Mouse (Mus musculus): ENCODE results near the gene Mt3. TPM values are rescaled to one million over a fixed set of nuclear protein-coding genes. Genes with fewer than 3 reads are reported as not detected.
A peak's percentile ranks its signal among the peaks of the same experiment; 100 is the strongest.
"Not testable (repeated sequence)": the region's sequence is repeated elsewhere in the genome, so short reads cannot be mapped to it uniquely, and the experiment has no call there.

The Mt3 gene
- polyA plus RNA-seq, 1 experiment: 1.6 TPM

GRCm38 (mm10) chr8:94153451-94153850 lies 1.0 kb downstream of the Mt3 start:
- no peak for DNase-seq (ENCODE audit: low spot score)

- DNase-seq (ENCODE audit: low spot score): no peak
Observed at GRCm38 (mm10) chr8:94154537-94154936, 2.1 kb downstream of the Mt3 start.

GRCm38 (mm10) chr8:94156092-94156491 lies 3.7 kb downstream of the Mt3 start:
- no peak for DNase-seq (ENCODE audit: low spot score)

- DNase-seq (ENCODE audit: low spot score): not testable (repeated sequence)
Observed at GRCm38 (mm10) chr8:94165772-94166171, 13.4 kb downstream of the Mt3 start.

GRCm38 (mm10) chr8:94167244-94167643 lies 14.8 kb downstream of the Mt3 start:
- DNase-seq (ENCODE audit: low spot score): peak; percentile 95

GRCm38 (mm10) chr8:94169547-94169946 lies 17.1 kb downstream of the Mt3 start:
- DNase-seq (ENCODE audit: low spot score): no peak

GRCm38 (mm10) chr8:94171321-94171755 lies 18.9 kb downstream of the Mt3 start:
- DNase-seq (ENCODE audit: low spot score): peak; percentile 25

- DNase-seq (ENCODE audit: low spot score): peak; percentile 57
Observed at GRCm38 (mm10) chr8:94172075-94172808, 19.8 kb downstream of the Mt3 start, which contains the start of gene Mt2. Mt2 (plus strand) TSS chr8:94172664.

GRCm38 (mm10) chr8:94172809-94173732 lies 20.7 kb downstream of the Mt3 start:
- DNase-seq (ENCODE audit: low spot score): peak; percentile 24

GRCm38 (mm10) chr8:94173848-94174403 lies 21.5 kb downstream of the Mt3 start:
- DNase-seq (ENCODE audit: low spot score): no peak

- no peak for DNase-seq (ENCODE audit: low spot score)
Observed at GRCm38 (mm10) chr8:94174619-94175213, 22.3 kb downstream of the Mt3 start.

GRCm38 (mm10) chr8:94177716-94178390 lies 25.4 kb downstream of the Mt3 start:
- no peak for DNase-seq (ENCODE audit: low spot score)

GRCm38 (mm10) chr8:94178857-94179712 lies 26.7 kb downstream of the Mt3 start, which contains the start of gene Mt1:
Mt1 (plus strand) TSS chr8:94179082.
- peak; percentile 77 for DNase-seq (ENCODE audit: low spot score)

- no peak for DNase-seq (ENCODE audit: low spot score)
Observed at GRCm38 (mm10) chr8:94179713-94180560, 27.5 kb downstream of the Mt3 start.

GRCm38 (mm10) chr8:94180561-94180908 lies 28.1 kb downstream of the Mt3 start:
- no peak for DNase-seq (ENCODE audit: low spot score)

- no peak for DNase-seq (ENCODE audit: low spot score)
Observed at GRCm38 (mm10) chr8:94182055-94182929, 29.9 kb downstream of the Mt3 start.

GRCm38 (mm10) chr8:94183117-94183516 lies 30.7 kb downstream of the Mt3 start:
- DNase-seq (ENCODE audit: low spot score): peak; percentile 58

- DNase-seq (ENCODE audit: low spot score): no peak
Observed at GRCm38 (mm10) chr8:94184357-94184843, 32.0 kb downstream of the Mt3 start.
